Mouse (Mus musculus): ENCODE measurements around the gene Ppm1a. TPM values are rescaled to one million over a fixed set of nuclear protein-coding genes. Genes with fewer than 3 reads are reported as not detected.

Gene Ppm1a
- polyA plus RNA-seq, 1 experiment from 2014 or later = 57.8 TPM

DNA sequence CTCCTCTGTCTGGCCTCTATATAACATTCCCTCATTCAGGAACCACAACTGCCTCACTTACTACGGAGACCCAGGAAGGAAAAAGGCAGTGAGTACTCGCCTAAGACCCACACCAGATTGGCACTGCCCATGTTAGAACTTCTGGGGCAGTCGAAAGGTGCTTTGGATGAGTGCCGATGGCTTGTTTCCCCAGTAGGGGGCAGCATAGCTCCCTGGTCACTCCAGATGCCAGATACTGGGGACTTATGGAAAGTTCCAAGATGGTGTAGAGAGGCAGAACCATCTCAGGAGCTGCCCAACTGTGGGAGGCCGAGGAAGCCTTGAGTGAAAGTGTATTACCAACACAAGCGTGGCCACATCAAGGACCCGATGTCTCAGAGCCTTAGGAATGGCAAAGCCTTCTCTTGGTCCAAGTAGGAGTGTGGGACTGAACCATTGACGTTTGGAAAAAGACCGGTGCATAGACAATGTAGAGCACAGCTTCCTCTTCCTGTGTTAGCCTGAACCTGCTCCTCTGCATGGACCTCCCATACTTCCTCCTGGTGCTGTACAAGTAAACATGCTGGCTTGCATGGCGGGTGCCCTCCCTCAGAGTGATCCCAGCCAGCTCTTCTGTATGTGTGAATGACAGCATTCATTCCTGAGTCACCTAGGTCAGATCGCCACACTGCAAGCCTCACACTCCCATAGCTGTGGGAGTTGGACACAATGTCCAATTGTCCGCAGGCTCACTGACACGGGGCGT lies 77.7 kb downstream of the Ppm1a start:
- H3K4me3 ChIP-seq = no peak overlapping the region
- peaks cover 45% of the 10 kb centered on the region for H3K27me3 ChIP-seq (replicated peaks; ENCODE audit: low read depth, poor library complexity, severe bottlenecking)
- no peaks in the 10 kb centered on the region for H3K36me3 ChIP-seq (replicated peaks)
- H3K9me3 ChIP-seq = no peaks in the 10 kb centered on the region
- H3K4me1 ChIP-seq = peaks cover 7% of the 10 kb centered on the region
- WGBS = 66% methylated on average over 14 of the region's 14 CpGs
- DNase-seq (ENCODE audit: low spot score) = peak; percentile 58
- H3K27ac ChIP-seq (replicated peaks) = no peak overlapping the region

DNA sequence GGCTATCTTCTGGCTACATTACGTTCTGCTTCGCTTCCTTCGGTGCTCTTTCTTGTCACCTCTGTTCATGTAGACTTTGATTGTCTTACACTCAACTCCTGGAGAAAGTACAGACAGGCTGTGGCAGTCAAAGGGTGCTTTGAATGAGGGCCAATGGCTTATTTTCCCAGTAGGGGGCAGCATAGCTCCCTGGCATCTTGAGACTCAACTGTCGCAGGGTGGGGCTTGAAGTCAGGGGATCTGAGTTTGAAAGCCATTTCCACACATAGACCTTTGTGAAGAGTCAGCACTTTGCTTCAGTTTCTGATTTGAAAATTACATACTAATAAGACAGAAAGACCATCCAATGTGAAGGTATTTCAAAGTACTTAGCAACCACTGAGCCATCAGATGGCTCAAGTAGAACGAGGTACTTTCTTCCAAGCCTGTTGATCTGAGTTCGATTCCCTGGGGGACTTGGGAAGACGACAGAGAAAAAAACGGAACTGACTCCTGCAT lies 78.3 kb downstream of the Ppm1a start:
- H3K27me3 ChIP-seq (replicated peaks; ENCODE audit: low read depth, poor library complexity, severe bottlenecking) = peaks cover 38% of the 10 kb centered on the region
- H3K9me3 ChIP-seq = 0 out of 2 replicates have a peak, but pooled peaks cover 2% of the 10 kb centered on the region
- 68% methylated on average over 8 of the region's 8 CpGs for WGBS
- H3K4me1 ChIP-seq = peaks cover 7% of the 10 kb centered on the region
- no peak overlapping the region for H3K27ac ChIP-seq (replicated peaks)
- no peaks in the 10 kb centered on the region for H3K36me3 ChIP-seq (replicated peaks)
- H3K4me3 ChIP-seq = no peak overlapping the region
- no peak for DNase-seq (ENCODE audit: low spot score)

DNA sequence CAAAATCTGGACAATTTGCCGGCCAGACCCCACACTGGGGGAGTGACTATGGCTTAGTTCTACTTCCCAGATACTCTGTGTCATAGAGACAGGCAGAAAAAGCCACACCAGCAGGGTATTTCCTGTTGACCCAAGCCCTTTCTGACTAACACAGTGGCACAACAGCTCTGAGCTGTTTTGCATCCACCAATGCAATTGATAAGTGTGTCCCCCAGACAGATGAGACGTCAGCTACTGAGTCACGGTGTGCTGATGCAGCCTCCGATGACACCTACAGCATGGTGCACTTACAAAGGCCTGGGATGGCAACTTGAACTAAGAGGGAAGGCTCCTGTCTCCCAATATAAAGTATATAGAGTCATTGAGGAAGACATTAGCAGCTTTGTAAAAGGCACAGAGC lies 80.0 kb downstream of the Ppm1a start:
- no peak overlapping the region for H3K27ac ChIP-seq (replicated peaks)
- no peak overlapping the region for H3K4me3 ChIP-seq
- 72% methylated on average over 4 of the region's 4 CpGs for WGBS
- H3K27me3 ChIP-seq (replicated peaks; ENCODE audit: low read depth, poor library complexity, severe bottlenecking) = peaks cover 21% of the 10 kb centered on the region
- peaks cover 6% of the 10 kb centered on the region; the same call in 1 of the 2 replicates for H3K9me3 ChIP-seq
- no peaks in the 10 kb centered on the region for H3K4me1 ChIP-seq
- no peak for DNase-seq (ENCODE audit: low spot score)
- no peaks in the 10 kb centered on the region for H3K36me3 ChIP-seq (replicated peaks)

DNA sequence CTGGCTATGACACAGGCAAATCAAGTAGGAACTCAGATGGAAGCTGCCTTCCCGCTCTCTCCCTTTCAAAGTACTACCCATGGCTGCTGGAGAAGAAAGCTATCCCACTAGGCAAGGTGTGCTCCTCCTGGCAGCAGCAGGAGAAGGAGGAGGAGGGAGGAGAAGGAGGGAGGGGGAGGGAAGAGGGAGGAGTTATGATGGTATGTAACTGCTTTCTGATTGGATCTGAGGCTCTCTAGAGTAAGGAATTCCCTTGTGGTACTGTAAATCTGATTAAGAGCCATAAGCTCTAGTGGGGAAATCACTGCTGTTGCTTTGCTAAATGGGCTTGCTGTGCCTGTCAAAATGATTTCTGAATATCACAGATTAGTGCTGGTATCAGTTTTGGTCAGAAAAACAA lies 84.2 kb downstream of the Ppm1a start:
- Histone ChIP-seq H3K27ac (replicated peaks) (no peak overlapping the region), H3K9me3 (peaks cover 7% of the 10 kb centered on the region; the same call in 1 of the 2 replicates), H3K4me3 (no peak overlapping the region), H3K27me3 (replicated peaks; ENCODE audit: low read depth, poor library complexity, severe bottlenecking) (peaks cover 19% of the 10 kb centered on the region), H3K36me3 (replicated peaks) (no peaks in the 10 kb centered on the region), H3K4me1 (peaks cover 19% of the 10 kb centered on the region)
- no peak for DNase-seq (ENCODE audit: low spot score)
- 98% methylated on average over 1 of the region's 1 CpGs for WGBS

DNA sequence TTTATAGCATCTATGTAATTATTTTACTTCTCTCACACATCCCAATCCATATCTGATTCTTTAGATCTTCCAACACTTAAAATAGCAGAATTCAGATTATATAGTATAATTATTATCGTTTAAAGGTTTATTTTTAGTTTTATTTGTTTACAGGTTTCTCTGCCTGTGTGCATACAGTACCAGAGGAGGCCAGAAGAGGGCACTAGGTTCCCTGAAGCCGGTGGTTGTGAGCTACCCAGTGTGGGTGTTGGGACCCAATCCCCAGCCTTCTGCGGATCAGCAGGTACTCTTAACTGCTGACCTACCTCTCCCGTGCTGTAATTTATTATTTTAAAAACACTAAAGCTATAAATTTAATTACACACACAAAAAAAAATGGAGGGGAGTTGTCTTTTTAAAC lies 85.9 kb downstream of the Ppm1a start:
- no peak for DNase-seq (ENCODE audit: low spot score)
- Histone ChIP-seq H3K9me3 (peaks cover 7% of the 10 kb centered on the region; the same call in 1 of the 2 replicates), H3K36me3 (replicated peaks) (no peaks in the 10 kb centered on the region), H3K27me3 (replicated peaks; ENCODE audit: low read depth, poor library complexity, severe bottlenecking) (peaks cover 34% of the 10 kb centered on the region), H3K27ac (replicated peaks) (no peak overlapping the region), H3K4me1 (peaks cover 22% of the 10 kb centered on the region), H3K4me3 (no peak overlapping the region)
- WGBS = 90% methylated on average over 4 of the region's 4 CpGs

DNA sequence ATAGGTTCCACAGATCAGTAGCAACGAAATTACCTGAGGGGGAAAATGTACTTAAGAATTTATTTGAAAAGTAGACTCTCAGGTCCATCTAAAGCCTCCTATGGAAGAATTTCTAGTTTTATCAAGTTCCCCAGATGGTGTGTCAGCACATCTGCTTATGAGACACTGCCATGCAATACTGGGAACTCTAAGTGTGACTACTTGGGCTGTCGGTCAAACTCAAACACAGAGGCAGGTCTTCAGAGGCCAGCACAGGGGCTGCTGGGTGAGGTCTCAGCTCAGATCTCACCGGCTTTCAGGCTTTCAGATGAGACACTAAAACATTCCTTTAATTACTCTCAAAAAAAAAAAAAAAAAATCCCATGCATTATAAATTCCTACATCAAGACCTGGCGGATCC lies 86.3 kb downstream of the Ppm1a start:
- peaks cover 26% of the 10 kb centered on the region for H3K4me1 ChIP-seq
- no peak for DNase-seq (ENCODE audit: low spot score)
- 82% methylated on average over 4 of the region's 4 CpGs for WGBS
- peaks cover 7% of the 10 kb centered on the region; the same call in 1 of the 2 replicates for H3K9me3 ChIP-seq
- no peaks in the 10 kb centered on the region for H3K36me3 ChIP-seq (replicated peaks)
- H3K27me3 ChIP-seq (replicated peaks; ENCODE audit: low read depth, poor library complexity, severe bottlenecking) = peaks cover 38% of the 10 kb centered on the region
- peak overlapping the region; percentile 88 for H3K27ac ChIP-seq (replicated peaks)
- peak overlapping the region; percentile 49 for H3K4me3 ChIP-seq

DNA sequence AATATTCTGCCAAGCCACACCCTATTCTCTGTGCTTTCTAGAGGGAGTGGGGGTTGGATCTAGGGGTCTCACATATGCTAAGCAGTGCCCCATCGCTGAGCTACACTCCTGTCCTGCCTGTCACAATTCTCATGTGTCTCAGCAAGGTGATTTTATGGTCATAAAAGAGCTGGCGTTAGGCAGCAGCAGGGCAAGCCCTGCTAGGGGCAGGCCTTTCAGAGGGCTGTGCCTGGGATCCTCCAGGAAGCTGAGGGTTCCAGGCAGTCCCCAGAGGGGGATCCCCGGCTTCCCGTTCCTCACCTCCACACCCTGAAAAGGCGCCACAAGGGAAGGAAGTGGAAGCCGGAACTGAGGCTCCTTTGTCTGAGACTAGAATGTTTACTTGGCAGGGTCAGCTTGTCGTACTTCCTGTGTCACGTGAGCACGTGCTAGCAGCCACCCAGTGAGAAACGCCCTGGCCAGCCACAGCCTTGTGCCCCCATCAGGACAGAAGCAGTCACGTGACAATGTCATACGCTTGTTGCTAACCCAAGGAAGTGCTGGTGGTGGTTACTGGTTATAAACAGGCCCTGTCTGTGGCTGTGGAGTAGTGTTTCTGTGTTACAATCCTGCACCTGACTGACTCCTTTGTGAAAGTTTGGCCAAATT lies 86.8 kb downstream of the Ppm1a start:
- Histone ChIP-seq H3K4me1 (peaks cover 26% of the 10 kb centered on the region), H3K27me3 (replicated peaks; ENCODE audit: low read depth, poor library complexity, severe bottlenecking) (peaks cover 43% of the 10 kb centered on the region), H3K9me3 (peaks cover 7% of the 10 kb centered on the region; the same call in 1 of the 2 replicates), H3K4me3 (peak overlapping the region; percentile 49), H3K36me3 (replicated peaks) (no peaks in the 10 kb centered on the region), H3K27ac (replicated peaks) (peak overlapping the region; percentile 88)
- 11% methylated on average over 12 of the region's 12 CpGs for WGBS
- DNase-seq (ENCODE audit: low spot score) = peak; percentile 82

DNA sequence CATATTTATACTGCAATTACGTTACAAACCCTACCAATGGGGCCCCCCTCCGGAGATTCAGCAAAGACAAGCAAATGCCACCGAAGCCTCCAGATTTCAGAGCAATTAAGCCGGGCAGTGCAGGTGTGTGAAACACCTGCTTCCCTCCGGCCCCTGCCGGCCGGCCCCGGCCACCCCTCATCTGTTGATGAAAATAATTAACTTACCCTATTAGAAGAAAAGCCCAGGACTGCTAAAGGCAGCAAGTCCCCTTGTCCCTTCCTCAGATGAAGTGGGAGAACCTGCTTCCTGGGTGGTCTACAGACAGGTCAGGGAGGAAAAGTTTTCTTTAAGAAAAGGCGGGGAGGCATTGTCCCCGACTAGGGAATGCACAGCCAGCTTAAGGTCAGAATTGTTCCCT lies 88.7 kb downstream of the Ppm1a start:
- Histone ChIP-seq H3K4me1 (peaks cover 26% of the 10 kb centered on the region), H3K36me3 (replicated peaks) (no peaks in the 10 kb centered on the region), H3K9me3 (peaks cover 4% of the 10 kb centered on the region; the same call in 1 of the 2 replicates), H3K27me3 (replicated peaks; ENCODE audit: low read depth, poor library complexity, severe bottlenecking) (peaks cover 62% of the 10 kb centered on the region), H3K4me3 (no peak overlapping the region), H3K27ac (replicated peaks) (no peak overlapping the region)
- 20% methylated on average over 10 of the region's 10 CpGs for WGBS
- DNase-seq (ENCODE audit: low spot score) = no peak

DNA sequence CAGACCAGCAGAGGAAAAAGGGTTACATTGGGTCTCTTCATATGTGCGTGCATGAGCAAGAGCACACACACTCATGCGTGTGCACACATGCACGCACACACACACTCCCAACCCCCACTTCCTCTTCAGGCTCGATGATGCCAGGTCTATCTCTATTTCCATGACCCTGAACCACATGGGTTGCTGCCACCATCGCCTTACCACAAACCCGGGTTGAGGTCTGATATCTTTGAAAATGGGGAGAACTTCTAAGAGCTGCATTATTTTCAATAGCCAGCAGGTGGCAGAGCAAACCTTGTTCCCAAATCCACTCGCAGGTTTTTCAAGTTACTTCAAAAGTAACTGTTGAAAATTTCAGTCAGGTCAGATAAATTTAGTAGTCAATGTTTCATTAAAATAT lies 90.5 kb downstream of the Ppm1a start:
- Histone ChIP-seq H3K4me3 (no peak overlapping the region), H3K9me3 (no peaks in the 10 kb centered on the region), H3K36me3 (replicated peaks) (no peaks in the 10 kb centered on the region), H3K27ac (replicated peaks) (no peak overlapping the region), H3K4me1 (peaks cover 32% of the 10 kb centered on the region), H3K27me3 (replicated peaks; ENCODE audit: low read depth, poor library complexity, severe bottlenecking) (peaks cover 80% of the 10 kb centered on the region)
- WGBS = 30% methylated on average over 7 of the region's 7 CpGs
- peak; percentile 53 for DNase-seq (ENCODE audit: low spot score)

Other genes starting within 250 kb of the Ppm1a start
- 13.8 and 14.7 TPM in 2 replicates for gene Pcnx4, start 221.1 kb upstream of the Ppm1a start, polyA plus RNA-seq (2016; fragmentation: Nextera tagmentation; extraction: Ambion mirVana)
- not detected in 2 replicates for gene Gm4756, start 107.8 kb upstream of the Ppm1a start, polyA plus RNA-seq (2016; fragmentation: Nextera tagmentation; extraction: Ambion mirVana)
- 7.6 and 9.3 TPM in 2 replicates for gene Dhrs7, start 92.5 kb upstream of the Ppm1a start, polyA plus RNA-seq (2016; fragmentation: Nextera tagmentation; extraction: Ambion mirVana)
- 6.5 and 8.7 TPM in 2 replicates for gene Six6, start 182.4 kb downstream of the Ppm1a start, polyA plus RNA-seq (2016; fragmentation: Nextera tagmentation; extraction: Ambion mirVana)
- gene 4930447C04Rik, start 183.3 kb downstream of the Ppm1a start, polyA plus RNA-seq (2016; fragmentation: Nextera tagmentation; extraction: Ambion mirVana) = 5.2 and 6.4 TPM in 2 replicates

Measured in embryonic facial prominence, embryonic 10.5 days (tissue).